Mouse (Mus musculus) lung, postnatal 25 days (tissue): ENCODE data around the gene Rps6kb1.
A peak's percentile ranks its signal among the peaks of the same experiment; 100 is the strongest.

Experiments used
- DNase-seq: peaks from one replicate; pipeline ENCODE4 v3.0.0; 2022; ENCODE audit warnings: low spot score

Rps6kb1 gene

DNA sequence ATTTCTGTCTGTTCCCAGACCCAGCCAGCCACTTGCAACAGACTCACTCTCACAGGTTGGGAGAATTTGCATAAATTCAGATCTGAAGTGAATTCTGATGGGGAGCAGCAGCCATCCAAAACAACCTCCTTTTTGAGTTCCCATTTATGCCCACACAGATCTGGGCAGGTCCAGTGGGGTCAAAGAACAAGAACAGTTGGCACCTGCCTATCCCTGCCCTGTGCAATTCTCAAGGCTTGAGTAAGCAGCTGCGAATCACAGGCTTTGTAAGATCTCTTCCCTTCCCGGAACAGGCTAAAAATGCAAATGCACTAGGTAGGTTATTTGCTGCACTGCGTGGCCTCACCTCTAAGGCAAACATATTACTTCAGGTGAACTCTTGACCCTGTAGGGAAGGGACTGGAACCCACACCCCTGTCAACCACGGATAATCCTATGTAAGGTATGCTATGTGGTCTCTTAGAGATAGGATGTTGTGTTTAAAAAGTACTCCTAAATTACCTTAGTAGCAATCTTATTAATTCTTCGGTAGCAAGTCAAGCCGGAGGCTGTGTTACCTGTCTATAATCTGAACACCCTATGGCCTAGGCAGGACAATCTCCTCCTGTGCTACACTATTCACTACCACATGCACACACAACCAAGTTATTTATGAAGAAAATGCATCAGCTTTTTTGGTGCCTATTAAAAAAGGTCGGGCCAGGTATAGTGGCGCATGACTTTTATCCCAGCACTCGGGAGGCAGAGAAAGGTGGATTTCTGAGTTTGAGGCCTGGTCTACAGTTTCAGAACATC lies 35.9 kb upstream of the Rps6kb1 start:
- DNase-seq = peak; percentile 69

- DNase-seq = no peak
These were observed 35.2 kb upstream of the Rps6kb1 start for GRCm38 (mm10) chr11:86579731-86580318.

DNA sequence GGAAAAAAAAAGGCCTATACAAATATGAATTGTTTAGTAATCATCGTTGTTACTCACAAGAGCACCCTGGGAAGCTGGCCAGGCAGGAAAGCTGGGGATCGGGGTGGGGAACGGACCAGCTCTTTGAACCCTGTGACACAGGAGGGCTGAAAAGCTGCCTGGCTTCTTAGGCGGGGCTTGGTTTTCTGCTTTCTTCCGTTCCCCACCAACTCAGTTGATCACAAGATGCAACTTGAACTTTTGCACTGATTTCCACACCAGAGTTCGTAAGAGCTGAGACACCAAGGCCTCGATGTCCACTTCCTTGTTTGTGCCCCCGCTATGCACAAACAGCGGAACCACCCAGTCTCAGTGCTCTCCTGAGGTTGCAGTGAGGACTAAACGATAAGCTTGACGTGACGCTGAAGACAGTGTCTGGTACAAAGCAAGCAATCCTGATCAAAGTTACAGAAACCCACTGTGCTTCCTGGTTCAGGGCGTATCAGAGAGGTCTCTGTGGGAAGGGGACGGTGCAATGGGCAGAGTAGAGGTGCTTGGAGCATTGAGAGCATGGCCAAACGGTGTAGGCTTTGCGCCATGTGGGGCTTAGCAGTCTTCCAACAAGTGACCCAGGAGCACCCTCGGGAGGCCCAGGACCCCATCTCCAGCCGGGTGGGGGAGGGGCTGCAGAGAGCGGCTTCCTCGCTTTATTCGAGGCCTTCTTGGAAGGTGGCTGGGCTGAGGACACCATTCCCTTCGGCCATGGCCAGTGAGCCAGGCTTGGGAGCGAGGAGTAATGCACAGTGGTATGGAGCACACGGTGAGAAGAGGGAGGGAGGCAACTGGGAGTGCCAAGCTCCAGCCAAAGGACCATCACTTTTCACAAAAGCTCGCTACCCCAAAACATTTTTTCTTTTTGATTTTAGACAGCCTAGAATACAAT lies 34.5 kb upstream of the Rps6kb1 start:
- DNase-seq = peak; percentile 89

GRCm38 (mm10) chr11:86578106-86578808 lies 33.7 kb upstream of the Rps6kb1 start:
- DNase-seq = no peak

- peak; percentile 76 for DNase-seq
These were observed 32.6 kb upstream of the Rps6kb1 start for GRCm38 (mm10) chr11:86577231-86577630.

DNA sequence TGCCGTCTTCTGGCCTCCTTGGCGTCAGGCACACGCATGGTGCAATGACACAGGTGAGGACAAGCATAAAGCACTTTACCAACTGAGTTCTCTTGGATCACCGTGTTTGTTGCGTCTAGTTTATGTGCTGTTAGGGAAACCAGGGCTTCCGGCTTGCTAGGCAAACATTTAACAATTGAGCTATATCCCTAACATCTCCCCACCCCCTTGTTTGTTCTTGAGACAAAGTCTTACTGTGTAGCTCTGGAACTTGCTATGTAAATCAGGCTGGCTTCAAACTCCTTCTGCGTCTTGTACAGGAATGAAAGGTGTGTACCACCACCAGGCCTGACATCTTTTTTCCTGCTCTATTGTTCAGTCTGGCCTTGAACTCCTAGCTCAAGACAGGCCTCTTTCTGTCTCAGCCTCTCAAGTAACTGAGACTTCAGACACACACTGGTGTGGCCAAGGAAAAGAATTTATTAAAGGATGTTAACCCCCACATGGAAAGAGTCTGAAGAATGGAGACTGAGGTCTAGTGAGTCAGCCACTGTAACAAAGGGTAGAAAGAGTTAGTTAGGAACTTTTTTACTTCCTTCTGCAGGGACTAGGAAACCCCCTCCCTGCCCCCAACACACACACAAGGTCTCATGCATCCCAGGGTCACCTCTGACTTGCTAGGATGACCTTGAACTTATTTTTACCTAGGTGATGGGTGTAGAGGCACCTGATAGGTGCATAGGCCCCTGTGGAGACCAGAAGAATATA lies 31.2 kb upstream of the Rps6kb1 start:
- DNase-seq = no peak

- no peak for DNase-seq
These were observed 29.8 kb upstream of the Rps6kb1 start for GRCm38 (mm10) chr11:86574408-86574807.

GRCm38 (mm10) chr11:86573646-86574231 lies 29.1 kb upstream of the Rps6kb1 start:
- no peak for DNase-seq

DNA sequence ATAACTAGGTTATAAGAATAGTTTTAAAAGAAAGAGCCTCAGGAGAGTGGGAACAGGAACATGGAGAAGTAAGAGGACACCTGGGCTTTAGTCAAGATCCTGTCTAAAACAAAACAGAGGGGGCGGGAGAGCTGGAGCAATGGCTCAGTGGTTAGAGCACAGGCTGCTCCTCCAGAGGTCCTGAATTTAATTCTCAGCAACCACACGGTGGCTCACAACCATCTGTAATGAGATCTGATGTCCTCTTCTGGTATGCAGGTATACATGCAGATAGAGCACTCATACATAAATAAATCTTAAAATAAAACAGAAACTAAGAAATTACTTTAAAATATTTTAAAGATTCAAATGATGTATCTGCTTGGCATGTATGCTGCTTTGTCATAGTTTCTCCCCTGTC lies 28.0 kb upstream of the Rps6kb1 start:
- DNase-seq = no peak

DNA sequence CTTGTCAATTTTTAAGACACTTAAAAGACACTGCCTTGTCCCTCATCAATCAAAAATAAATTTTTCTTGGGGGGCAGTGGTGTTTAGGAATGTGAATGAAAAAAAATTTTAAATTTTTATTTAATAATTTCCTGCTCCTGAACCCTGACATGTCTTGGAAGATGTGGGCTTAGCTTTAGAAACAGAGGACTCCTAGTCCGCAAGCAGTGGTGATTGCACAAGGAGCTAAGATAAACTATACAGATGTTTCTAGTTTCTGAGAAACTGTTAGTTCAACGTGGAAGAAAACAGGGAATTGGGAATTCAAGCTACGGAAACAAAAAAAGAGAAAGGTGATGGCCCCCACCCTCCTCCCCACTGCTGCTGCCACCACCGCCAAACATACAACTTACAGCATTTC lies 27.3 kb upstream of the Rps6kb1 start:
- no peak for DNase-seq

GRCm38 (mm10) chr11:86571047-86571855 lies 26.6 kb upstream of the Rps6kb1 start:
- DNase-seq = no peak

GRCm38 (mm10) chr11:86570261-86570746 lies 25.7 kb upstream of the Rps6kb1 start:
- DNase-seq = no peak

- DNase-seq = no peak
These were observed 23.8 kb upstream of the Rps6kb1 start for GRCm38 (mm10) chr11:86568425-86568824.

DNA sequence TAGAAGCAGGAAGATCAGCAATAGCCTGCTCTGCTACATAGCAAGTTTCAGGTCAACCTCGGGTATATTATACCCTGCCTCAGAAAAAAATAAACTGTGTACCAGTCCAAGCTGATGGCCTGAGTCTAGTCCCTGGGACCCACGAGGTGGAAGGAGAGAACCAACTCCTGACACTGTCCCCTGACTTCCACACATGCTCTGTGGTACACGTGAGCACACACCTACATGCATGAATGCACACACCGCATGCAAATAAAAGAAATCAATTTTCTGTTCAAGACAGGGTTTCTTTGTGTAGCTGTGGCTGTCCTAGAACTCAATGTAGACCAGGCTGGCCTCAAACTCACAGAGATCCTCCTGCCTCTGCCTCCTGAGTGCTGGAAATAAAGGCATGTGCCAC lies 13.7 kb upstream of the Rps6kb1 start:
- no peak for DNase-seq

DNA sequence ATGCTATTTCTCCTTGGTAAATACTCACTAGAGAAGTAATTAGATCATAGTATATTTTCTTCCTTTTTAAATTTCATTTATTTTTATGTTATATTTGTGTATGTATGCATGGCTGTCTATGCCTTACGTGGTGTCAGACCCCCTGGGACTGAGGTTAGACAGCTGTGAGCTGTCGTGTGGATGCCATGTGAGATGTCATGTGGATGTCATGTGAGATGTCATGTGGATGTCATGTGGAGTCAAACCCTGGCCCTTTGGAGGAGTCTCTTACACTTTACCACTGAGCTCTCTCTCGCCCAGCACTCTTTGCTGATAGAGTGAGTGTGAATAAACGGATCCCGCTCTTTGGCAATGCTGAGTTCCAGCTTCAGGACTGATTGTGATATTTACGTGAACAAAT lies 8.9 kb upstream of the Rps6kb1 start:
- no peak for DNase-seq

- DNase-seq = no peak
These were observed 2.8 kb upstream of the Rps6kb1 start for GRCm38 (mm10) chr11:86547412-86547811.

DNA sequence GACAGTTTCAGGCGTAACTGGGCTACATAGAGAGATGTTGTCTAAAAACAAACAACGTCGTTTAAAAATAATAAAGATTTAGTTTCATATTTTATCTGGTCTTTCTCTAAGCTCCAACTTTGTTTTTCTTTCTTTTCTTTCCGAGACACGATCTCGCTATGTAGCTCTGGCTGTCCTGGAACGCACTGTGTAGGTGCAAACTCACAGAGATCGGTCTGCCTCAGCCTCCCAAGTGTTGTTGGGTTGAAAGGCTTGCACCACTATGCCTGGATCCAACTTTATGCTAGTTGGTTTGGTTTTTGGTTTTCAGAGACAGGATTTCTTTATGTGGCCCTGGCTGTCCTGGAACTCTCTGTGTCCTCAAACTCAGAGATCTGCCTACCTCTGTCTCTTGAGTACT lies 951 bp upstream of the Rps6kb1 start:
- DNase-seq = no peak

GRCm38 (mm10) chr11:86543960-86544638 lies 506 bp downstream of the Rps6kb1 start:
- DNase-seq = no peak

DNA sequence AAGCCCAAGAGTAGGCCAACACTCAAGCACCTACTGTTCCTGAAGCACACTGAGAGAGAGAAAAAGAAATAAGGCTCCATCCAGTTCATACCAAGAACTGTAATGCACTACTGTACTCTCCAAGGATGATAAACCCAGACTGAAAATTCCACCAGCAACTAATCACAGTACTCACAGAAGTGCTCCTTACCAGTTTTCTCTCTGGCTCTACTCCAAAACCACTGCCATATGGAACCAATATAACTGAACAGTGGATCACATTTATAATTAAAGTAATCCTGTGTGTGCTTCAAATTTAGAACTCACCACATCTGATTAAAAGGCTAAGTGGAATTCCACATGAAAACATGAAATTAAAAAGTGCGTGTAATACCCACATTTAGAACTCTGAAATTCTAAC lies 1.8 kb downstream of the Rps6kb1 start:
- DNase-seq = no peak
